Mouse (Mus musculus) heart, embryonic 14.5 days (tissue): Measurements from ENCODE around the gene Cd300ld3. TPM values are rescaled to one million over a fixed set of nuclear protein-coding genes. Genes with fewer than 3 reads are reported as not detected.
"Not testable (repeated sequence)": the region's sequence is repeated elsewhere in the genome, so short reads cannot be mapped to it uniquely, and the experiment has no call there.

Experiments
- ATAC-seq: fragments of 200-750 bp; cut with Nextera tagmentation; 2 replicates; pipeline ENCODE4 v1.8.0; 2017; ENCODE audit warnings: low read depth, moderate TSS enrichment; ENCODE audit not compliant: insufficient number of reproducible peaks, insufficient read depth, low FRiP score
- H3K27ac ChIP-seq, 2 experiments: fragments of 200-500 bp in 1 of 2; fragments of 300-500 bp in 1 of 2; sonication (generic) in 1 of 2; replicated peaks in 1 of 2; 2 replicates each; pipeline ENCODE4 v1.5.1; 2012 to 2014; ENCODE audit warnings: low read depth in 2 of 2, low read length in 2 of 2, control low read depth in 1 of 2, mild to moderate bottlenecking in 1 of 2, mixed read lengths in 1 of 2; ENCODE audit not compliant: control insufficient read depth in 1 of 2, insufficient read depth in 1 of 2
- H3K27me3 ChIP-seq: fragments of 300-500 bp; sonication (generic); 2 replicates; pipeline ENCODE4 v1.6.1; 2014; ENCODE audit warnings: mild to moderate bottlenecking, low read length, control low read depth; ENCODE audit not compliant: control insufficient read depth, insufficient read depth
- H3K36me3 ChIP-seq: fragments of 300-500 bp; sonication (generic); 2 replicates; pipeline ENCODE4 v1.6.1; 2014; ENCODE audit warnings: mild to moderate bottlenecking, control low read depth, low read length, mixed read lengths; ENCODE audit not compliant: control insufficient read depth, insufficient read depth
- H3K4me1 ChIP-seq, 2 experiments: fragments of 200-500 bp in 1 of 2; fragments of 300-500 bp in 1 of 2; sonication (generic) in 1 of 2; 2 replicates each; pipeline ENCODE4 v1.6.1; 2012 to 2014; ENCODE audit warnings: low read length in 2 of 2, control low read depth in 1 of 2, mixed read lengths in 1 of 2; ENCODE audit not compliant: control insufficient read depth in 2 of 2, insufficient read depth in 2 of 2
- H3K4me2 ChIP-seq: fragments of 300-500 bp; sonication (generic); 2 replicates; pipeline ENCODE4 v1.6.1; 2014; ENCODE audit warnings: mild to moderate bottlenecking, low read length
- H3K4me3 ChIP-seq, 2 experiments: fragments of 200-500 bp in 1 of 2; fragments of 300-500 bp in 1 of 2; sonication (generic) in 1 of 2; 2 replicates each; pipeline ENCODE4 v1.5.1; 2012 to 2014; ENCODE audit warnings: low read length in 2 of 2, mild to moderate bottlenecking in 2 of 2, control low read depth in 1 of 2, low read depth in 1 of 2, moderate library complexity in 1 of 2; ENCODE audit not compliant: control insufficient read depth in 1 of 2, insufficient read depth in 1 of 2
- H3K9ac ChIP-seq: fragments of 300-500 bp; sonication (generic); 2 replicates; pipeline ENCODE4 v1.6.1; 2014; ENCODE audit warnings: mild to moderate bottlenecking, low read length
- H3K9me3 ChIP-seq: fragments of 300-500 bp; sonication (generic); 2 replicates; pipeline ENCODE4 v1.6.1; 2016; ENCODE audit warnings: low read length, control low read depth; ENCODE audit not compliant: control insufficient read depth
- WGBS: fragments of 180-500 bp; shearing (Covaris S2); extraction: QIAGEN DNeasy Blood & Tissue Kit; methylation state at CpG from one replicate; pipeline ENCODE4 v1.1.7; 2014; 5-methylcytosine and 5-hydroxymethylcytosine counted together
- polyA plus RNA-seq: library from polyadenylated mRNA; unstranded; fragments of >200 nt; fragmentation: Nextera tagmentation; extraction: Ambion mirVana; gene quantifications from 2 replicates; pipeline ENCODE4 v1.2.1, GENCODE M21; 2014

The Cd300ld3 gene
- polyA plus RNA-seq, 1 experiment from 2014 or later: not detected

DNA sequence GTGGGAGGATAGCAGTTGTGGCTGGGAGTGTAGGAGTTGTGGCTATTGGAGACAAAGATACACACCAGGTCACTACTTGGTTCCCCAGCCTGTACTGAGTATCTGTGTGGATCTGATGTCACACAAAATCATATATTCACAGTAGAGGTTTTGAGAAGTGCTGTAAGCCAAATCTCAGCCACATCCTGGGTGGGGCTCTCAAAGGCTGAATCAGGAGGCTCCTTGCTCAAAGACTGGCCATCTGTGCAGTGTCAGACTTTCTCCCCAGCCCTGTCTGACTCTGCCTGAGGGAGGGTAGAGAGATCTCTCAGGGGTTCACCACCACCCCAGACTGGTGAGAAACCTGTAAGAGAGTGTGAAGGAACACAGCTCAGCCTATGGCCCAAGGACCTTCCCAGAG lies 6.3 kb upstream of the Cd300ld3 start:
- H3K9me3 ChIP-seq: no peaks in the 10 kb centered on the region
- no peaks in the 10 kb centered on the region for H3K36me3 ChIP-seq
- no peak for ATAC-seq
- H3K4me3 ChIP-seq: no peak overlapping the region
- H3K9ac ChIP-seq: no peak overlapping the region
- H3K27ac ChIP-seq: no peak overlapping the region
- no peaks in the 10 kb centered on the region for H3K4me1 ChIP-seq
- no peak overlapping the region for H3K4me2 ChIP-seq
- no peaks in the 10 kb centered on the region for H3K27me3 ChIP-seq

DNA sequence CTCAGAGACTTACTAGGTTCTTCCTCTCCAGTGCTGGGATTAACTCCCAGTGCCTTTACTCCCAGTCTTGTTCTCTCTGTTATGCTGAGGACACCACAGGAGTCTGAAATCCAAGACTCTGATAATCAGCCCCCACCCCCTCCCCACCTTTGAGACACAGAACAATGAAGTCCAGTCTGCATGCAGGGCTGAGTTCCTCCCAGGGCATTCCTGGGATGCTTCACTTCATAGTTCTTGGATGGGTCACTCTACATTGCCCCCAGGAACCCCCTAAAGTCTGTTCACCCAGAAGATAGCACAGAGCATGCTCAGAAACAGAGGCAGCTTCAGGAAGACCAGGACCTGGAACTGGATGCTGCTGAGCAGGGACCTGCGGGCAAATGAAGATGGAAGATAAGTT lies 4.8 kb upstream of the Cd300ld3 start:
- ATAC-seq: no peak
- Histone ChIP-seq H3K27me3 (no peaks in the 10 kb centered on the region), H3K36me3 (no peaks in the 10 kb centered on the region), H3K9ac (no peak overlapping the region), H3K27ac (no peak overlapping the region), H3K9me3 (no peaks in the 10 kb centered on the region), H3K4me3 (no peak overlapping the region), H3K4me2 (no peak overlapping the region), H3K4me1 (no peaks in the 10 kb centered on the region)
- WGBS: 89% methylated on average over 1 of the region's 1 CpGs

DNA sequence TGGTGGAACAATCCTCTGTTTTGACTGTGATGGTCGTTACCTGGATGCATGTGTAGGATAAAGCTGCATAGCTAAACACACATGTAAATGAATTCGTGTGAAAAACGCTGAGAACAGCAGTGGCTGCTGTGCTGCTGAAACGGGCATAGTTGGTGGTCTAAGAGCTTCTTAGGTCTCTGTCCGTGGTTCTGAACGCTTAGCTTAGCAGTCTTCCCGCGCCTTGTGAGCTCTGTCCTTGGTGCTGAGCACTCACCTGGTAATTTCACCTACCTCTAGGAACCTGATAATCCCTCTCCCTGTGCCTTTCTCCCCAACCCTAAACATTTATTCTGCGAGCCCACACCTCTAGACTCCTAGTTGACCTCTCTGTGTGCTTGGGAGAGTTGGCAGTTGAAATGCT lies 4.0 kb upstream of the Cd300ld3 start:
- no peaks in the 10 kb centered on the region for H3K36me3 ChIP-seq
- no peak overlapping the region for H3K4me2 ChIP-seq
- no peaks in the 10 kb centered on the region for H3K9me3 ChIP-seq
- no peak overlapping the region for H3K4me3 ChIP-seq
- H3K4me1 ChIP-seq: no peaks in the 10 kb centered on the region
- H3K27me3 ChIP-seq: no peaks in the 10 kb centered on the region
- no peak overlapping the region for H3K9ac ChIP-seq
- no peak overlapping the region for H3K27ac ChIP-seq
- WGBS: 2% methylated on average over 9 of the region's 9 CpGs
- no peak for ATAC-seq

DNA sequence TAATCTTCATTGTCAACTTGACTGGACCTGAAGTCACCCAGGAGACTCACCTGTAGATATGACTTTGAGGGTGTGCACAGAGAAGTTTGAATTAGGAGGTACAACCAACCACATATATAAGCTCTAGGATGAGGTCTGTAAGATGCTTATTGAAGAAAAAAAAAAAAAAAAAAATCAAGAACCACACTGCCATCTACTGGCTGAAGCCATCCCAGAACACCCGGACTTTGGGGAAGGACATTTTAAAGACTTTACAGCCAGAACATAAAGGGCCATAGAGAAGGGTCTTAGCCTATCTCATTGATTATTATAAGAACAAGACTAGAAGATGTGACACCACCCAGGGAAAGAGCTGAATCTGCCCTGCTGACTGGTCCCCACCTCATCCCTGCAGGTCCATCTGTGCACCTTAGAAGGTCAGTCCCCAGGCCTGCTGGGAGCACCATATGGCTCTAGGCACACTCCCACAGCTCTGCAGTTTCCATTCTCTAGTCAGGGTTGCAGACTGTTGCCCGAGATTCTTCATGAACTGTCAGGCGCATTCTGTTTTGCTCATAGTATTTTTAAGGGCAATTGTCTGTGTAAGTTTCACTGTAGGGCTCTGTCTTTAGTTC lies 1.2 kb upstream of the Cd300ld3 start:
- WGBS: 31% methylated on average over 3 of the region's 3 CpGs
- H3K4me1 ChIP-seq: no peaks in the 10 kb centered on the region
- H3K9ac ChIP-seq: no peak overlapping the region
- no peak for ATAC-seq
- no peaks in the 10 kb centered on the region for H3K36me3 ChIP-seq
- no peak overlapping the region for H3K27ac ChIP-seq
- no peak overlapping the region for H3K4me3 ChIP-seq
- no peaks in the 10 kb centered on the region for H3K9me3 ChIP-seq
- H3K27me3 ChIP-seq: no peaks in the 10 kb centered on the region
- no peak overlapping the region for H3K4me2 ChIP-seq

DNA sequence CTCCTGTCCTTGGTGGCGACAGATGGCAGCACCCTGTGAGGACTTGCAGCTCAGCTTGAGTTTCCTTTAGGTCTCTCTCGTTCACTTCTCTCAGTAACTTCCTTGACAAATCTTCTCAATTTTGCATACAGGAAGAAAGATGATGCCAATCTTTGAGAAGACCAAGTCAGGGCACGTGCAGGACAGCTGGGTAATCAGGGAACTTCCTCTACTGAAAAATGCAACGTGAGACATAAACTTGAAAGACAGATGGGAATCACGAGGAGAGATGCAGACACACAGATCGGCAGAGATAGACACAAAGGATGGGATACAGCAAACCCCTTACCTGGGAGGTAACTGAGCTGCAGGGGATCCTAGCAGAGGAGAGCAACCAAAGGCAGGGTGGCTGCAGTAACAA lies 10.5 kb downstream of the Cd300ld3 start, which contains the start of gene Cd300ld5:
Cd300ld5 (minus strand) TSS at position 101 of the 400 bp plus-strand sequence.
- not testable (repeated sequence) for H3K36me3 ChIP-seq, H3K4me2 ChIP-seq, H3K4me3 ChIP-seq, ATAC-seq, H3K9ac ChIP-seq, H3K9me3 ChIP-seq, H3K27me3 ChIP-seq, H3K4me1 ChIP-seq, H3K27ac ChIP-seq
- WGBS: no CpG with 5 or more reads among the region's 6 CpGs

DNA sequence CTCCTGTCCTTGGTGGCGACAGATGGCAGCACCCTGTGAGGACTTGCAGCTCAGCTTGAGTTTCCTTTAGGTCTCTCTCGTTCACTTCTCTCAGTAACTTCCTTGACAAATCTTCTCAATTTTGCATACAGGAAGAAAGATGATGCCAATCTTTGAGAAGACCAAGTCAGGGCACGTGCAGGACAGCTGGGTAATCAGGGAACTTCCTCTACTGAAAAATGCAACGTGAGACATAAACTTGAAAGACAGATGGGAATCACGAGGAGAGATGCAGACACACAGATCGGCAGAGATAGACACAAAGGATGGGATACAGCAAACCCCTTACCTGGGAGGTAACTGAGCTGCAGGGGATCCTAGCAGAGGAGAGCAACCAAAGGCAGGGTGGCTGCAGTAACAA lies 21.3 kb downstream of the Cd300ld3 start, which contains the start of gene Cd300ld4:
Cd300ld4 (minus strand) TSS at position 101 of the 400 bp plus-strand sequence.
- H3K27me3 ChIP-seq: not testable (repeated sequence)

DNA sequence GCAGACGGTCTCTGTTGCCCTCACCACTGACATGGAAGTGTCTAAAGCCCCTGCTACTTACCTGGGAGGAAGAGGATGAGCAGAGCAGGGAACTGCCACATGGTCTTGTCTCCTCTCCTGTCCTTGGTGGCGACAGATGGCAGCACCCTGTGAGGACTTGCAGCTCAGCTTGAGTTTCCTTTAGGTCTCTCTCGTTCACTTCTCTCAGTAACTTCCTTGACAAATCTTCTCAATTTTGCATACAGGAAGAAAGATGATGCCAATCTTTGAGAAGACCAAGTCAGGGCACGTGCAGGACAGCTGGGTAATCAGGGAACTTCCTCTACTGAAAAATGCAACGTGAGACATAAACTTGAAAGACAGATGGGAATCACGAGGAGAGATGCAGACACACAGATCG lies 32.1 kb downstream of the Cd300ld3 start, which contains the start of gene Cd300ld2:
Cd300ld2 (minus strand) TSS at position 101 of the 400 bp plus-strand sequence.
- not testable (repeated sequence) for H3K36me3 ChIP-seq, H3K27me3 ChIP-seq, H3K4me3 ChIP-seq, H3K27ac ChIP-seq, ATAC-seq, H3K4me1 ChIP-seq, H3K9ac ChIP-seq, H3K9me3 ChIP-seq, H3K4me2 ChIP-seq
- no CpG with 5 or more reads among the region's 7 CpGs for WGBS

More for the DNA sequence above, 21.3 kb downstream of the Cd300ld3 start, which contains the start of gene Cd300ld4:
- H3K36me3 ChIP-seq, H3K4me1 ChIP-seq, H3K4me3 ChIP-seq, H3K27ac ChIP-seq, ATAC-seq, H3K4me2 ChIP-seq, H3K9me3 ChIP-seq, H3K9ac ChIP-seq: not testable (repeated sequence)
- no CpG with 5 or more reads among the region's 6 CpGs for WGBS

DNA sequence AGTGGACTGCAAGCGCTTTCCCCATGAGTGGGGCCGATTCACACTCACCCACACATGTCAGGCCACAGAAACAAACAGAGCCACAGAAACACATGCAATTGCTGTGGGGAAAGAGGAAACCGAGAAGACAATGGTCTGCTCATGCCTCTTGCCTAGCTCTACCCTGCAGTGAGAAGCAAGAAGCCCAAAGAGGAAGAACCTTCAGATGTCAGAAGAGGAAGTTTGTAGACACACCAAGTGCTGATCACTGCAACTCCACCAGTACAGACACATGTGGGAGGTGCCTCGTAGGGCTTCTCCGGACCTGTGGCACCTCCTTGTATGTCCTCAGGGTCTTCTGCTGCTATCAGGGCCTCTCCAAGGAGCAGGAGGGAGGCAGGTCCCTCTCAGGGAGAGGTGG lies 44.1 kb downstream of the Cd300ld3 start:
- Histone ChIP-seq H3K4me1 (no peaks in the 10 kb centered on the region), H3K4me3 (no peak overlapping the region), H3K36me3 (no peaks in the 10 kb centered on the region), H3K9ac (no peak overlapping the region), H3K9me3 (no peaks in the 10 kb centered on the region), H3K4me2 (no peak overlapping the region), H3K27me3 (no peaks in the 10 kb centered on the region; the same call in 1 of the 2 replicates), H3K27ac (no peak overlapping the region)
- WGBS: 75% methylated on average over 5 of the region's 5 CpGs
- no peak for ATAC-seq
